Mouse (Mus musculus) ES-Bruce4 (cell line): ENCODE measurements around the gene Ube2d2b.

Source experiments
- CTCF ChIP-seq: IDR thresholded peaks from one replicate; pipeline ENCODE4 v1.8.1; 2011; ENCODE audit warnings: low read depth, low read length
- EP300 ChIP-seq: IDR thresholded peaks from 2 replicates; pipeline ENCODE4 v1.6.1; 2011; ENCODE audit warnings: low read depth, low read length; ENCODE audit not compliant: insufficient read depth

GRCm38 (mm10) chr5:107877053-107877452 lies 47.2 kb downstream of the Ube2d2b start:
- no peak for TF ChIP-seq EP300
- peak; percentile 3 for TF ChIP-seq CTCF
